In the genomic region with DNA sequence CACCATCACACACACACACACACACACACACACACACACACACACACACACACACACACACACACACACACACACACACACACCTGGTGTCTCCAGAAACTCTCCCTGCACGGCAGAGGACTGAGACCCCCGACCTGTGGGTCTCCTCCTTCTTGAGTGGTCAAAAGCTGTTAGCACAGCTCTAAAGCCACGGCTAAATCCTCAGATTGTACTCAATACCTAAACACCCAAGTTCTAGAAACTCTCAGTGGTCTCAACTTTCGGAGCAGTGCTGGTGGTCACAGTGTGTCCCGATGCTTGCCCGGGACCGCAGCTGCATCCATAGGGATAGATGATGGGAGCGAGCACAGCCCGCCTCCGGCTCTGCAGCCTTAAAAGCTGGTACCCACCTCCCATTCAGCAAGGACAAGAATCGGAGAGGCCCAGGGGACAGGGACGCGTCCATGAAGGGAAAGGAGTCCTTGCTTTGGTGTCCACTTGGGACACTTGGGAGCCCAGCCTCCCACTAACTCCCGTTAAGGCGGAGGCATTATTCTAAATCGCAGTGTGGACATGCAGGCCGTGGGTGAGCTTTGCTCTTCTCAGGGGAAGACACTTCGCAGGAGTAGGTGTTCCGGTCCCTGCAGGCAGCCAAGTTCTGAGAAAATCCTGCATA, we compare ENCODE assay signal across 10 mouse cellular contexts. TPM values are rescaled to one million over a fixed set of nuclear protein-coding genes. Genes with fewer than 3 reads are reported as not detected.
DNase-seq lines count a peak whose midpoint lies in the region; ATAC-seq lines count a peak whose summit lies in the region.
"Had no signal": no experiment of that assay in that cellular context is flagged by ENCODE, and none has a peak within 500 bp of the region (broad histone marks: within the 10 kb centered on the region; RNA-seq: fewer than 3 reads in every experiment).

No protein-coding gene starts in this region.

- DNase-seq in heart, adult 11 months, result no peak
- DNase-seq in embryo, embryonic 10 days (ENCODE audit: low spot score), result peak; percentile 46
- peak; percentile 63 for DNase-seq in neural tube, embryonic 11.5 days (ENCODE audit: low spot score)
- no peak for DNase-seq in yolk sac, embryonic 10.5 days (ENCODE audit: low spot score)
- DNase-seq in adrenal gland, adult 18-20 months (ENCODE audit: low spot score in 2 of 2), result no peak
- no peak for DNase-seq in gastrocnemius, adult 18-20 months (ENCODE audit: low spot score)
- DNase-seq: liver, embryonic 13.5 days had no signal

- H3K4me3 ChIP-seq in heart, embryonic 12.5 days, result peak overlapping the region; percentile 44; the same call in 1 of the 2 replicates
- no peak overlapping the region for H3K4me3 ChIP-seq in hindbrain, embryonic 13.5 days
- no peak overlapping the region for H3K4me3 ChIP-seq in neural tube, embryonic 11.5 days (ENCODE audit: low read depth, low read length)

- peaks cover 52% of the 10 kb centered on the region for H3K4me1 ChIP-seq in heart, embryonic 12.5 days (replicated peaks)
- peaks cover 74% of the 10 kb centered on the region for H3K4me1 ChIP-seq in hindbrain, embryonic 13.5 days (replicated peaks)
- peaks cover 39% of the 10 kb centered on the region for H3K4me1 ChIP-seq in neural tube, embryonic 11.5 days (ENCODE audit: control insufficient read depth, insufficient read depth, low read length)

- ATAC-seq in heart, embryonic 12.5 days (ENCODE audit: insufficient number of reproducible peaks, low FRiP score), result no peak
- ATAC-seq in hindbrain, embryonic 13.5 days (ENCODE audit: low FRiP score), result no peak
- ATAC-seq in neural tube, embryonic 11.5 days (ENCODE audit: insufficient read depth, low FRiP score, low TSS enrichment), result no peak
- ATAC-seq: intestine, embryonic 16.5 days had no signal

- no peaks in the 10 kb centered on the region for H3K9me3 ChIP-seq in heart, embryonic 12.5 days (replicated peaks)
- H3K9me3 ChIP-seq in hindbrain, embryonic 13.5 days, result no peaks in the 10 kb centered on the region
- no peaks in the 10 kb centered on the region for H3K9me3 ChIP-seq in neural tube, embryonic 11.5 days (ENCODE audit: control insufficient read depth, low read length)
- H3K9me3 ChIP-seq: liver, embryonic 13.5 days had no signal

- H3K27me3 ChIP-seq in heart, embryonic 12.5 days (replicated peaks), result peaks cover 76% of the 10 kb centered on the region
- peaks cover 44% of the 10 kb centered on the region for H3K27me3 ChIP-seq in hindbrain, embryonic 13.5 days
- peaks cover 55% of the 10 kb centered on the region for H3K27me3 ChIP-seq in neural tube, embryonic 11.5 days (ENCODE audit: control insufficient read depth, insufficient read depth, low read length)

- no peaks in the 10 kb centered on the region for H3K36me3 ChIP-seq in heart, embryonic 12.5 days
- H3K36me3 ChIP-seq in hindbrain, embryonic 13.5 days, result no peaks in the 10 kb centered on the region
- H3K36me3 ChIP-seq in neural tube, embryonic 11.5 days (ENCODE audit: control insufficient read depth, insufficient read depth, low read length), result no peaks in the 10 kb centered on the region
- H3K36me3 ChIP-seq: liver, embryonic 13.5 days had no signal

- H3K27ac ChIP-seq in heart, embryonic 12.5 days (ENCODE audit: poor library complexity, severe bottlenecking), result no peak overlapping the region
- H3K27ac ChIP-seq in hindbrain, embryonic 13.5 days, result no peak overlapping the region
- H3K27ac ChIP-seq in neural tube, embryonic 11.5 days (ENCODE audit: low read depth, low read length), result peak overlapping the region; percentile 82; the same call in 1 of the 2 replicates
- H3K27ac ChIP-seq: liver, embryonic 13.5 days had no signal

- 5% methylated on average over 19 of the region's 19 CpGs for WGBS in heart, embryonic 12.5 days
- 2% methylated on average over 19 of the region's 19 CpGs for WGBS in hindbrain, embryonic 13.5 days
- WGBS in neural tube, embryonic 11.5 days, result under 1% methylated on average over 19 of the region's 19 CpGs

- H3K9ac ChIP-seq in heart, embryonic 12.5 days, result no peak overlapping the region
- H3K9ac ChIP-seq in hindbrain, embryonic 13.5 days, result no peak overlapping the region
- peak overlapping the region; percentile 10; the same call in 1 of the 2 replicates for H3K9ac ChIP-seq in neural tube, embryonic 11.5 days (ENCODE audit: low read length)
- H3K9ac ChIP-seq: liver, embryonic 13.5 days had no signal

- peak overlapping the region; percentile 64; the same call in 1 of the 2 replicates for H3K4me2 ChIP-seq in heart, embryonic 12.5 days
- peak overlapping the region; percentile 54 for H3K4me2 ChIP-seq in hindbrain, embryonic 13.5 days
- peak overlapping the region; percentile 39; the same call in 1 of the 2 replicates for H3K4me2 ChIP-seq in neural tube, embryonic 11.5 days (ENCODE audit: low read depth)

RNA-seq across cellular contexts. Expression of gene Insm1, which starts 2.7 kb away (rescaled TPM):
- not detected in 2 replicates for polyA plus RNA-seq in heart, embryonic 12.5 days (2016; fragmentation: Nextera tagmentation; extraction: Ambion mirVana)
- 4.0 and 4.8 TPM in 2 replicates for polyA plus RNA-seq in hindbrain, embryonic 13.5 days (2015; fragmentation: Nextera tagmentation; extraction: Ambion mirVana)
- polyA plus RNA-seq in neural tube, embryonic 11.5 days (2014; fragmentation: Nextera tagmentation; extraction: Ambion mirVana), result 7.4 and 9.3 TPM in 2 replicates
- total RNA-seq in adrenal gland, adult 18-20 months (2021), result 1 to 10 TPM; 5.6 to 7.0 TPM
- total RNA-seq in gastrocnemius, adult 18-20 months (2021), result not detected
- polyA plus RNA-seq: liver, embryonic 13.5 days had no signal

Comparison
In these comparisons a context has a peak if more than half of its experiments do, and no peak if none do; other contexts are left out.
1. DNase-seq: peak in embryo, embryonic 10 days (single experiment) and neural tube, embryonic 11.5 days (single experiment); none in heart, adult 11 months (single experiment), yolk sac, embryonic 10.5 days (single experiment), adrenal gland, adult 18-20 months (0 of 2) and gastrocnemius, adult 18-20 months (single experiment).
2. Peak in every context shown above with its lines, with median percentiles within 50 percentile points of each other: H3K4me2 ChIP-seq.